ENCODE assay signal across 8 mouse cellular contexts in the genomic region with DNA sequence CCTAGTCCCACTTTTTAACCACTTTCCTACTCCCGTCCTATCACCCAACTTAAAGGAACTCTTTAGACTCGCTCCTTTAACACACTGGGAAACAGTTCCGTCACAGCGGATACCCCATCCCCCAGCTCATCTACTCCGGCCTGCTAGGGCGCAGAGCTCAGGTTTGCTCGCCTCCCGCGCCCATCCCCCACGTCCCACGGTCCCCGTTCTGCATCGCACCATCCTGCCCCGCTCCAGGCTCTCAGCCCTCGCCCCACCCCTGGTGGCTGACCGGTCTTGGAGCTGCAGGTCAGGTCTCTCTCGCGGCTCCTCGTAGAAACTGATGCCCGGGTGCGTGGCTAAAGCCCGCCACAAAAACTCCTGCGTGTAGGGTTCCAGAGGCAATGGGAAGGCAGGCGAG. TPM values are rescaled to one million over a fixed set of nuclear protein-coding genes. Genes with fewer than 3 reads are reported as not detected.
DNase-seq lines count a peak whose midpoint lies in the region; TF ChIP-seq lines count a peak whose summit lies in the region.

No protein-coding gene starts in this region.

- TF ChIP-seq POLR2A in MEL (IDR thresholded peaks at IDR 0.05; ENCODE audit: control insufficient read depth in 1 of 2, insufficient read depth in 1 of 2, low read depth in 1 of 2, low read length in 2 of 2, poor library complexity in 1 of 2) = no peak
- no peak for TF ChIP-seq POLR2A in embryonic fibroblast, embryonic 13.5 days (IDR thresholded peaks at IDR 0.05; ENCODE audit: low read depth, low read length)

- TF ChIP-seq EP300 in MEL (IDR thresholded peaks at IDR 0.05; ENCODE audit: low read depth in 1 of 2, low read length in 2 of 2) = no peak

- peak overlapping the region; percentile 52 for H3K27ac ChIP-seq in MEL (ENCODE audit: control insufficient read depth, low read depth, low read length)
- H3K27ac ChIP-seq in embryonic fibroblast, embryonic 13.5 days (ENCODE audit: insufficient read depth, low read length) = peak overlapping the region; percentile 69

- H3K9me3 ChIP-seq in MEL (replicated peaks; ENCODE audit: insufficient read depth, low read length) = no peaks in the 10 kb centered on the region

- DNase-seq in cerebellum, adult 18-20 months = peak; percentile 67 to 74
- no peak for DNase-seq in cerebellum, adult 9-11 months
- peak; percentile 61 for DNase-seq in MEL (ENCODE audit: low read depth, low spot score)
- peak; percentile 72 to 74 for DNase-seq in heart, postnatal 14 days
- peak; percentile 67 to 73 for DNase-seq in layer of hippocampus, postnatal 10 days (ENCODE audit: low spot score in 2 of 2)
- peak; percentile 58 for DNase-seq in lung, postnatal 25 days (ENCODE audit: low spot score)
- peak; percentile 73 for DNase-seq in right cerebral cortex, postnatal 4 days

- peaks cover 2 to 26% of the 10 kb centered on the region in 2 experiments; a peak in 3 of 4 replicates for H3K4me1 ChIP-seq in MEL (ENCODE audit: control insufficient read depth in 1 of 2, insufficient read depth in 2 of 2, low read length in 2 of 2)
- peaks cover 6% of the 10 kb centered on the region for H3K4me1 ChIP-seq in embryonic fibroblast, embryonic 13.5 days (ENCODE audit: control insufficient read depth, insufficient read depth, low read length)

- H3K79me2 ChIP-seq in MEL (ENCODE audit: control insufficient read depth, insufficient read depth, low read length, poor library complexity) = peaks cover 28% of the 10 kb centered on the region

- H3K4me3 ChIP-seq in MEL (ENCODE audit: control insufficient read depth in 1 of 2, insufficient read depth in 1 of 2, low read depth in 2 of 2, low read length in 2 of 2) = peak overlapping the region; percentile 67 to 78
- peak overlapping the region; percentile 78 for H3K4me3 ChIP-seq in embryonic fibroblast, embryonic 13.5 days (ENCODE audit: insufficient read depth, low read length)

- peak overlapping the region; percentile 92 for H3K9ac ChIP-seq in MEL (ENCODE audit: control insufficient read depth, low read depth, low read length, poor library complexity, severe bottlenecking)

- peaks cover 5 to 26% of the 10 kb centered on the region in 2 experiments for H3K36me3 ChIP-seq in MEL (ENCODE audit: control insufficient read depth in 1 of 2, insufficient read depth in 2 of 2, low read length in 2 of 2)

- no peak for TF ChIP-seq CTCF in MEL (IDR thresholded peaks at IDR 0.05 in 2 of 3, conservative IDR thresholded peaks at IDR 0.05 in 1 of 3; ENCODE audit: control insufficient read depth in 1 of 3, insufficient read depth in 1 of 3, low read depth in 2 of 3, low read length in 3 of 3, poor library complexity in 1 of 3, severe bottlenecking in 1 of 3)
- TF ChIP-seq CTCF in embryonic fibroblast, embryonic 13.5 days (IDR thresholded peaks at IDR 0.05; ENCODE audit: borderline replicate concordance, insufficient read depth, low read length) = no peak

- no peaks in the 10 kb centered on the region for H3K27me3 ChIP-seq in MEL (ENCODE audit: control insufficient read depth in 1 of 2, insufficient read depth in 2 of 2, low read length in 2 of 2)

- intact Hi-C loops in heart, postnatal 14 days (cut with DNase I) = no loop called here

- TF ChIP-seq RAD21 in MEL (IDR thresholded peaks at IDR 0.05; ENCODE audit: low read depth, low read length) = no peak

TF ChIP-seq in MEL, 35 proteins besides CTCF, POLR2A, EP300 and RAD21:
- no peak for TF ChIP-seq TCF12 (IDR thresholded peaks at IDR 0.05; ENCODE audit: low read depth, low read length)
- 0 out of 2 replicates have a peak, but pooled peaks have one; percentile 11 for TF ChIP-seq MAX (IDR thresholded peaks at IDR 0.05; ENCODE audit: low read length)

RNA-seq across cellular contexts. Expression of gene Gtf3c1, which starts 0.4 kb away (rescaled TPM):
- 23.7 and 24.4 TPM in 2 replicates for total RNA-seq in MEL (2012; rRNA removed)
- polyA plus RNA-seq in MEL (2012; ENCODE audit: insufficient read depth in 1 of 2, insufficient read length in 2 of 2, low read depth in 1 of 2, low replicate concordance in 2 of 2, missing spikeins in 1 of 2) = 10 to 100 TPM in 1 of 2 experiments, not detected in 1; 36.1 TPM
- 74.2 and 93.3 TPM in 2 replicates for polyA plus RNA-seq in embryonic fibroblast, embryonic 13.5 days (2011; ENCODE audit: insufficient read length, low read depth, missing spikeins)
- total RNA-seq in heart, postnatal 14 days (2021) = 10 to 100 TPM; 68.4 to 72.4 TPM
- 10 to 100 TPM; 79.0 to 87.7 TPM for total RNA-seq in layer of hippocampus, postnatal 10 days (2021)

RNA-seq across cellular contexts. Expression of gene D430042O09Rik, which starts 0.5 kb away (rescaled TPM):
- 6.2 and 6.9 TPM in 2 replicates for total RNA-seq in MEL (2012; rRNA removed)
- polyA plus RNA-seq in MEL (2012; ENCODE audit: insufficient read depth in 1 of 2, insufficient read length in 2 of 2, low read depth in 1 of 2, low replicate concordance in 2 of 2, missing spikeins in 1 of 2) = 10 to 100 TPM in 1 of 2 experiments, not detected in 1; 12.8 TPM
- 13.0 and 13.5 TPM in 2 replicates for polyA plus RNA-seq in embryonic fibroblast, embryonic 13.5 days (2011; ENCODE audit: insufficient read length, low read depth, missing spikeins)
- total RNA-seq in heart, postnatal 14 days (2021) = 10 to 100 TPM; 11.7 to 15.2 TPM
- 10 to 100 TPM; 20.6 to 24.7 TPM for total RNA-seq in layer of hippocampus, postnatal 10 days (2021)
